Mouse (Mus musculus): ENCODE measurements around the gene Rmdn2. TPM values are rescaled to one million over a fixed set of nuclear protein-coding genes. Genes with fewer than 3 reads are reported as not detected.

The Rmdn2 gene
- polyA plus RNA-seq, 1 experiment from 2014 or later, result 15.7 TPM

DNA sequence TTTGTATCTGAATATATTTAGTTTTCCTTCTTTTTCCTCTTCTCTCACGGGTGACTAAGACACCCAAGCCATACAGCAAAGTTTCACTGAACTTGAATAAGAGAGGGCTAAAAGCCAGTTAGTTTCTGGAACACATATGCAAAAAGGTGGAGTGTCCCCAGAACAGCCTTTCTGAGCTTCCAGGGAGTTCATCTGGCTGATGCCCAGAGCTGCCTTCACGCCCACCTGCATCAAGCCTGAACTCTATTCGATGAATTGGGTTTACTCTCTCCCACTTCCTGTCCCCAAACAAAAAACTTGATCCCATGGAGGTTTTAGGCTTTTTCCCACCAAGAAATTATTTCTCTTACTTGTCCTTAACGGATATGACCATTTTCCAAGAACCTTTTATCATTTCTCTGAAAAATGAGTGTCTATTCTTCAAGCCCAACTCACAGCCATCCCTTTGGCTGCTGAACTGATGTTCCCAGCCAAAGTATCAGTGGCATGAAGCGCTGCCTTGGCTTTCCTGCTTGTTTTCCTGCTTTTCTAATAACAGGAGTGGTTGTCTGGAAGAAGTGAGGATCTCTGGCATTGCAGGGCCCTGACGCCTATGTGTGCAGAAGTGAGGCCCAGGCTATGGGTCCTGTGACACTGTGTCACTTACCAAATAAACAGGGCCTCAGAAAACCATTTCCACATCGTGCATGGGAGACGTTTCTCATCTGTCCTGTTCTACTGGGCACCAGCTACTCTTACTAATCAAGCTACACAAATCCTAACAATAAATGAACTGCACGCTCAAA, 94.2 kb downstream of the Rmdn2 start:
- no peaks in the 10 kb centered on the region for H3K9me3 ChIP-seq (ENCODE audit: control insufficient read depth, low read length)
- peaks cover 9% of the 10 kb centered on the region for H3K27me3 ChIP-seq (ENCODE audit: control insufficient read depth, insufficient read depth, low read length)
- no peak for ATAC-seq (ENCODE audit: insufficient number of reproducible peaks, insufficient read depth, low FRiP score, low read depth)
- no peak overlapping the region for H3K4me3 ChIP-seq (ENCODE audit: control insufficient read depth in 1 of 2, insufficient read depth in 1 of 2, low read depth in 1 of 2, low read length in 2 of 2)
- H3K4me2 ChIP-seq (ENCODE audit: low read length), result no peak overlapping the region
- H3K36me3 ChIP-seq (ENCODE audit: control insufficient read depth, insufficient read depth, low read length), result no peaks in the 10 kb centered on the region
- WGBS, result 71% methylated on average over 9 of the region's 9 CpGs
- 0 out of 4 replicates have a peak, but pooled peaks cover 0 to 4% of the 10 kb centered on the region in 2 experiments for H3K4me1 ChIP-seq (ENCODE audit: control insufficient read depth in 2 of 2, insufficient read depth in 2 of 2, low read length in 2 of 2)
- H3K27ac ChIP-seq (replicated peaks in 1 of 2; ENCODE audit: control insufficient read depth in 1 of 2, insufficient read depth in 1 of 2, low read depth in 2 of 2, low read length in 2 of 2), result no peak overlapping the region
- no peak overlapping the region for H3K9ac ChIP-seq (ENCODE audit: low read length)

DNA sequence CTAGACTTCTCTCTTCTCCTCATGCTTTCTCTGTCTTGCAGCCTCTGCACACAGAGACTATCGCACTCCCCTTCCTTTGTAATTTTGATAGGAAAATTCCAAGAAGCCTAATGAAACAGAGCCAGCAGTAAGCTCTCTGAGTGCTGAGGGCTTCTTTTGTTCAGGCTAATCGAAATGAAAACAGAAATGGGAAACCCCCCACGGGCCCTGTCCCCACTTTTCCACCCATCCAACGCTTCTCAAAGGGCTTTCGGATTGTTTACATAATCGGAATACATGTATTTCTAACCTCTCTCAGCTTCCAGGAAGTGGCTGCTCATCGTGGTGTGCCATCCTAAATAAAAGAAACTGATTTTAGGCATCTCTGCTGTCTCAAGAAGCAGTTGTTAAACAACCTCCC, 96.5 kb downstream of the Rmdn2 start:
- H3K36me3 ChIP-seq (ENCODE audit: control insufficient read depth, insufficient read depth, low read length), result no peaks in the 10 kb centered on the region

DNA sequence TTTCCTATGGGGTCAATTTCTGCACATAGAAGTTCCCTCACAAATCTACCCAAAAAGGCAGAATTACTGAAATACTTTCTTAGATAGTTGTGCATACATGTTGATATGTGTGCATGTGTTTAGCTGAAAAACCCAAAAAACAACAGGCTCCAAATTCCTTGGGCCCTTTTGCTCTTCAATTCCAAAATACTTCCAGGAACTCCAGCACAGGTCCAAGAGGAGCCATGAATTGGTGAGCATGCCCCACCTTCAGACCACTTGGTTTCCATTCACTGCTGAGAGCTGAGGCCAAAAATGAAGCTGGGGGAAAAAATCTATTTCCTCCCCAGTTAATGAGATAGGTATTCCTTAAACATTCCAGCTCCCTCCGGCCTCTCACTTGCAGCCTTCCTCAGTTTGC, 98.1 kb downstream of the Rmdn2 start:
- H3K27me3 ChIP-seq (ENCODE audit: control insufficient read depth, insufficient read depth, low read length), result peaks cover 47% of the 10 kb centered on the region
- no peak overlapping the region for H3K27ac ChIP-seq (replicated peaks in 1 of 2; ENCODE audit: control insufficient read depth in 1 of 2, insufficient read depth in 1 of 2, low read depth in 2 of 2, low read length in 2 of 2)
- H3K4me2 ChIP-seq (ENCODE audit: low read length), result no peak overlapping the region
- 47% methylated on average over 1 of the region's 1 CpGs for whole genome bisulfite sequencing
- H3K9me3 ChIP-seq (ENCODE audit: control insufficient read depth, low read length), result no peaks in the 10 kb centered on the region
- H3K4me1 ChIP-seq (ENCODE audit: control insufficient read depth in 2 of 2, insufficient read depth in 2 of 2, low read length in 2 of 2), result peaks cover 14 to 25% of the 10 kb centered on the region in 2 experiments; a peak in 3 of 4 replicates
- ATAC-seq (ENCODE audit: insufficient number of reproducible peaks, insufficient read depth, low FRiP score, low read depth), result no peak
- H3K9ac ChIP-seq (ENCODE audit: low read length), result no peak overlapping the region
- no peak overlapping the region for H3K4me3 ChIP-seq (ENCODE audit: control insufficient read depth in 1 of 2, insufficient read depth in 1 of 2, low read depth in 1 of 2, low read length in 2 of 2)
- no peaks in the 10 kb centered on the region for H3K36me3 ChIP-seq (ENCODE audit: control insufficient read depth, insufficient read depth, low read length)

More for the DNA sequence above, 96.5 kb downstream of the Rmdn2 start:
- 27% methylated on average over 7 of the region's 7 CpGs for WGBS
- Histone ChIP-seq H3K4me2 (ENCODE audit: low read length) (no peak overlapping the region), H3K4me1 (ENCODE audit: control insufficient read depth in 2 of 2, insufficient read depth in 2 of 2, low read length in 2 of 2) (peaks cover 3 to 11% of the 10 kb centered on the region in 2 experiments; a peak in 3 of 4 replicates), H3K4me3 (ENCODE audit: control insufficient read depth in 1 of 2, insufficient read depth in 1 of 2, low read depth in 1 of 2, low read length in 2 of 2) (no peak overlapping the region), H3K9me3 (ENCODE audit: control insufficient read depth, low read length) (no peaks in the 10 kb centered on the region), H3K27me3 (ENCODE audit: control insufficient read depth, insufficient read depth, low read length) (peaks cover 31% of the 10 kb centered on the region), H3K27ac (replicated peaks in 1 of 2; ENCODE audit: control insufficient read depth in 1 of 2, insufficient read depth in 1 of 2, low read depth in 2 of 2, low read length in 2 of 2) (no peak overlapping the region), H3K9ac (ENCODE audit: low read length) (no peak overlapping the region)
- ATAC-seq (ENCODE audit: insufficient number of reproducible peaks, insufficient read depth, low FRiP score, low read depth), result no peak

DNA sequence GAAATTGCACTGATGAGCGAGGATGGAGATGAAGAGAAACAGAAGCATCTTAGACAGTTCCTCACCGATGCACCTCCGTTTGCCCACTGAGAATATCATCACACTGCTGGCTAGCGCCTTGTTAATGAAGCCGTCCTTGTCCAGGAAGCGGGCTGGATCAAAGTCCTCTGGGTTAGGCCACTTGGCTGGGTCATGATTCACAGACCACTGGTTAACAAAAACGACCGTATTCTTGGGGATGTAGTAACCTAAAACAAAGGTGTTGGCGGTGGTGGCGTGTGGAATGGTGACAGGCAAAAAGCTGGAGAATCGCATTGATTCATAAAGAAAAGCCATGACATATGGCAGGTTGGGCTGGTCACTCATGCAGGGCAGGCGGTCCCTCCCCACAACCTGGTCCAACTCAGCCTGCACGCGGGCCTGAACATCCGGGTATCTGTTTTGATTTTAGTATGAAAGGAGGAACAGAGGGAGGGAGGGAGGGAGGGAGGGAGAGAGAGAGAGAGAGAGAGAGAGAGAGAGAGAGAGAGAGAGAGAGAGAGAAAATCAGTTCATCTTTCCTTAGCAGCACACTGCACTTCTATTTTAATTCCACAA, 98.7 kb downstream of the Rmdn2 start:
- Histone ChIP-seq H3K27me3 (ENCODE audit: control insufficient read depth, insufficient read depth, low read length) (peaks cover 53% of the 10 kb centered on the region), H3K4me2 (ENCODE audit: low read length) (no peak overlapping the region), H3K9me3 (ENCODE audit: control insufficient read depth, low read length) (no peaks in the 10 kb centered on the region), H3K4me1 (ENCODE audit: control insufficient read depth in 2 of 2, insufficient read depth in 2 of 2, low read length in 2 of 2) (peaks cover 18 to 32% of the 10 kb centered on the region in 2 experiments; a peak in 3 of 4 replicates), H3K4me3 (ENCODE audit: control insufficient read depth in 1 of 2, insufficient read depth in 1 of 2, low read depth in 1 of 2, low read length in 2 of 2) (no peak overlapping the region), H3K36me3 (ENCODE audit: control insufficient read depth, insufficient read depth, low read length) (no peaks in the 10 kb centered on the region), H3K27ac (replicated peaks in 1 of 2; ENCODE audit: control insufficient read depth in 1 of 2, insufficient read depth in 1 of 2, low read depth in 2 of 2, low read length in 2 of 2) (no peak overlapping the region), H3K9ac (ENCODE audit: low read length) (no peak overlapping the region)
- WGBS, result 19% methylated on average over 15 of the region's 15 CpGs
- ATAC-seq (ENCODE audit: insufficient number of reproducible peaks, insufficient read depth, low FRiP score, low read depth), result no peak

DNA sequence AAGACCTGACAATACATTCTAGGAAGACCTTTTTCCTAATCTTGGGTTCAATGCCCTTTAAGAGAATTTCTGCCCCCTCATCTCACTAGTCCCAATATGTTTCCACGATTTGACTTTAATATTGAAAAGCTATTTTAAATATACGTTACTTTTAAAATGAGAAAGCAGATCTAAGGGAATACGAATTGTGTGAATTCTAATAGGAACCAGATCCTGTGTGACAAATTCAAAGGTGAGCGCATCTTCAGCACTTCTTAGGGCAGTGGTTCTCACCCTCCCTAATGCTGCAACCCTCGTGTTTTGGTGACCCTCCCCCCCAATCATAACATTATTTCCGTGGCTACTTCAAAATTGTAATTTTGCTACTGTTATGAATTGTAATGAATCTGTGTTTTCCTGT, 100.3 kb downstream of the Rmdn2 start:
- WGBS, result 25% methylated on average over 6 of the region's 6 CpGs
- H3K4me1 ChIP-seq (ENCODE audit: control insufficient read depth in 2 of 2, insufficient read depth in 2 of 2, low read length in 2 of 2), result peaks cover 18 to 32% of the 10 kb centered on the region in 2 experiments; a peak in 3 of 4 replicates
- no peak overlapping the region for H3K4me3 ChIP-seq (ENCODE audit: control insufficient read depth in 1 of 2, insufficient read depth in 1 of 2, low read depth in 1 of 2, low read length in 2 of 2)
- peaks cover 63% of the 10 kb centered on the region for H3K27me3 ChIP-seq (ENCODE audit: control insufficient read depth, insufficient read depth, low read length)
- no peak overlapping the region for H3K27ac ChIP-seq (replicated peaks in 1 of 2; ENCODE audit: control insufficient read depth in 1 of 2, insufficient read depth in 1 of 2, low read depth in 2 of 2, low read length in 2 of 2)
- H3K4me2 ChIP-seq (ENCODE audit: low read length), result no peak overlapping the region
- ATAC-seq (ENCODE audit: insufficient number of reproducible peaks, insufficient read depth, low FRiP score, low read depth), result no peak
- H3K9ac ChIP-seq (ENCODE audit: low read length), result no peak overlapping the region
- no peaks in the 10 kb centered on the region for H3K36me3 ChIP-seq (ENCODE audit: control insufficient read depth, insufficient read depth, low read length)
- H3K9me3 ChIP-seq (ENCODE audit: control insufficient read depth, low read length), result no peaks in the 10 kb centered on the region

DNA sequence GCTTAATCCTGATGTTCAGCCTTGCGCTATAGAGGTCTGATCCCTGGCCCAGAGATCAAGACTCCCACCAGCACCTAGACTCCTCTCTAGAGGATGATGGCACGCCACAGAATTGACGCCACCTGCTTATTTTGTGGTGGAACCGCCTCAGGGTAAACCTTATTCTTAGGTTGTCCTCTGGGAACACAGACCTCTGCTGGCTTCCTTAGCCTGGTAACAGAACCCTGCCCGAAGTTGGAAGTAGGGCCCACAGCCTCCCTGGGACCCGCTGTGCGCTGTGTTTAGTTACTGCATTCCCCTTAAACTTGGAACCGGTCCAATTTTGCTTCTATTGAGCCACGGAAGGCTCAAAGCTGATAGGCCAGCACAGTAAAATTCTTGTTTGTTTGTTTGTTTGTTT, 100.9 kb downstream of the Rmdn2 start:
- H3K4me3 ChIP-seq (ENCODE audit: control insufficient read depth in 1 of 2, insufficient read depth in 1 of 2, low read depth in 1 of 2, low read length in 2 of 2), result peak overlapping the region in 1 of 2 experiments; percentile 50; a peak in 1 of 4 replicates
- no peak for ATAC-seq (ENCODE audit: insufficient number of reproducible peaks, insufficient read depth, low FRiP score, low read depth)
- 7% methylated on average over 9 of the region's 9 CpGs for WGBS
- peaks cover 67% of the 10 kb centered on the region for H3K27me3 ChIP-seq (ENCODE audit: control insufficient read depth, insufficient read depth, low read length)
- 0 out of 2 replicates have a peak overlapping the region, but pooled peaks have one; percentile 91 for H3K4me2 ChIP-seq (ENCODE audit: low read length)
- no peak overlapping the region for H3K27ac ChIP-seq (replicated peaks in 1 of 2; ENCODE audit: control insufficient read depth in 1 of 2, insufficient read depth in 1 of 2, low read depth in 2 of 2, low read length in 2 of 2)
- H3K4me1 ChIP-seq (ENCODE audit: control insufficient read depth in 2 of 2, insufficient read depth in 2 of 2, low read length in 2 of 2), result peaks cover 18 to 32% of the 10 kb centered on the region in 2 experiments; a peak in 3 of 4 replicates
- no peaks in the 10 kb centered on the region for H3K9me3 ChIP-seq (ENCODE audit: control insufficient read depth, low read length)
- H3K36me3 ChIP-seq (ENCODE audit: control insufficient read depth, insufficient read depth, low read length), result no peaks in the 10 kb centered on the region
- no peak overlapping the region for H3K9ac ChIP-seq (ENCODE audit: low read length)

DNA sequence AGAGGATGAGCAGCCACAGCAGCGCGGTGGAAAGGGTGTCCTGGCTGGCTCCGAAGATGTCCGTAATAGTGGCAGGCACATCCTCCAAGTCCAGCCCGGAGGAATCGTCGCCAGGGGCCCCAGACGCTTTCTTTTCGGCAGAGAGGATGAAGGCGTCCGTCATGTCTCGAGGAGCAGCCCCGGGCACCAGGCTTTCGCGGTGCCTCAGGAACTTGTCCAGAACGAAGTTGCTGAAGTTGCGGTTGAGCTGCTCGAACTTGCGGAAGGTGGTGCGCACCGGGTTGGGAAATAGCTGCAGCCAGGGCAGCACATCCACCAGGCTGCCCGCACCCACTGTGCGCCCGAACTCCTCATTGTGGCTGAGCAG, 101.6 kb downstream of the Rmdn2 start:
- Histone ChIP-seq H3K36me3 (ENCODE audit: control insufficient read depth, insufficient read depth, low read length) (no peaks in the 10 kb centered on the region), H3K27me3 (ENCODE audit: control insufficient read depth, insufficient read depth, low read length) (peaks cover 70% of the 10 kb centered on the region), H3K9me3 (ENCODE audit: control insufficient read depth, low read length) (no peaks in the 10 kb centered on the region), H3K4me3 (ENCODE audit: control insufficient read depth in 1 of 2, insufficient read depth in 1 of 2, low read depth in 1 of 2, low read length in 2 of 2) (peak overlapping the region; percentile 40 to 50), H3K9ac (ENCODE audit: low read length) (peak overlapping the region; percentile 25; the same call in 1 of the 2 replicates), H3K4me2 (ENCODE audit: low read length) (peak overlapping the region; percentile 91), H3K4me1 (ENCODE audit: control insufficient read depth in 2 of 2, insufficient read depth in 2 of 2, low read length in 2 of 2) (peaks cover 18 to 32% of the 10 kb centered on the region in 2 experiments; a peak in 3 of 4 replicates), H3K27ac (replicated peaks in 1 of 2; ENCODE audit: control insufficient read depth in 1 of 2, insufficient read depth in 1 of 2, low read depth in 2 of 2, low read length in 2 of 2) (no peak overlapping the region)
- WGBS, result 2% methylated on average over 24 of the region's 24 CpGs
- ATAC-seq (ENCODE audit: insufficient number of reproducible peaks, insufficient read depth, low FRiP score, low read depth), result no peak

Measured in heart, embryonic 14.5 days (tissue).